In the genomic region with DNA sequence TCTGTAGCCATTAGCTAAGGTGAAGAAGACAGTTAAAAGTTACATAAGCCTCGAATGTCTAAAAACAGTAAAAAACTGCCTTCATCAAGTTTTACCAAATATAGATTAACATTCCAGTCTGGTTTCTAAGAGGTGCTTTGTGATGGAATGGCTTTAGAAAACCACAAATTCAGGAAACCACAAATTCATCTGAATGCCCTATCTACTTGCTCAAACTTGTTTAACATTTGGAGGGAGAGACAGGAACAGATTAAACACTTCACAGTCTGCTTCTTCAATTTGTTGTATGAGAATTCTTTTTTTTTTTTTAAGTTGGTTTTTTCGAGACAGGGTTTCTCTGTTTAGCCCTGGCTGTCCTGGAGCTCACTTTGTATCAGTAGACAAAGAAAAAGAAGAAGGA, we compare ENCODE assay signal across 27 mouse cellular contexts. TPM values are rescaled to one million over a fixed set of nuclear protein-coding genes. Genes with fewer than 3 reads are reported as not detected.
DNase-seq lines count a peak whose midpoint lies in the region; ATAC-seq and TF ChIP-seq lines count a peak whose summit lies in the region.
"Had no signal": no experiment of that assay in that cellular context is flagged by ENCODE, and none has a peak within 500 bp of the region (broad histone marks: within the 10 kb centered on the region; RNA-seq: fewer than 3 reads in every experiment).

No protein-coding gene starts in this region.

- H3K4me3 ChIP-seq in limb, embryonic 12.5 days (replicated peaks) = no peak overlapping the region
- H3K4me3 ChIP-seq in limb, embryonic 10.5 days = no peak overlapping the region
- H3K4me3 ChIP-seq in embryonic fibroblast, embryonic 13.5 days (ENCODE audit: insufficient read depth, low read length) = no peak overlapping the region
- H3K4me3 ChIP-seq: forebrain, embryonic 13.5 days; hindbrain, embryonic 10.5 days; hindbrain, embryonic 15.5 days; left cerebral cortex, adult 2 months; liver, embryonic 12.5 days; midbrain, embryonic 13.5 days had no signal

- H3K9me3 ChIP-seq in limb, embryonic 12.5 days = no peaks in the 10 kb centered on the region
- H3K9me3 ChIP-seq in limb, embryonic 10.5 days (replicated peaks) = no peaks in the 10 kb centered on the region
- H3K9me3 ChIP-seq: forebrain, embryonic 13.5 days; hindbrain, embryonic 10.5 days; hindbrain, embryonic 15.5 days; liver, embryonic 12.5 days; midbrain, embryonic 13.5 days had no signal

- no peak for DNase-seq in limb, embryonic 10.5 days (ENCODE audit: low spot score)
- DNase-seq in 3T3-L1 (ENCODE audit: low read depth, low spot score) (peak; percentile 66), NIH3T3 (ENCODE audit: low read depth) (peak; percentile 50)
- no peak for DNase-seq in cerebellum, postnatal 14 days
- DNase-seq in urinary bladder, postnatal 14 days (ENCODE audit: low spot score) = no peak
- DNase-seq: adrenal gland, postnatal 10 days; cerebellum, adult 11 months; cerebellum, adult 9-11 months; gastrocnemius, postnatal 14 days; heart, postnatal 14 days; kidney, adult 11 months; kidney, postnatal 25 days; liver, postnatal 0 days; lung, postnatal 4 days; right cerebral cortex, postnatal 14 days; thymus, adult 2 months; thymus, postnatal 36 days had no signal

- TF ChIP-seq CTCF in embryonic fibroblast, embryonic 13.5 days (IDR thresholded peaks at IDR 0.05; ENCODE audit: borderline replicate concordance, insufficient read depth, low read length) = no peak

- peak overlapping the region; percentile 42; the same call in 1 of the 2 replicates for H3K27ac ChIP-seq in limb, embryonic 12.5 days
- H3K27ac ChIP-seq in limb, embryonic 10.5 days = no peak overlapping the region
- H3K27ac ChIP-seq in embryonic fibroblast, embryonic 13.5 days (ENCODE audit: insufficient read depth, low read length) = peak overlapping the region; percentile 84
- H3K27ac ChIP-seq: forebrain, embryonic 13.5 days; hindbrain, embryonic 10.5 days; hindbrain, embryonic 15.5 days; left cerebral cortex, adult 2 months; liver, embryonic 12.5 days; midbrain, embryonic 13.5 days had no signal

- H3K36me3 ChIP-seq in limb, embryonic 12.5 days = no peaks in the 10 kb centered on the region
- H3K36me3 ChIP-seq in limb, embryonic 10.5 days = no peaks in the 10 kb centered on the region
- H3K36me3 ChIP-seq: hindbrain, embryonic 10.5 days; hindbrain, embryonic 15.5 days; liver, embryonic 12.5 days; midbrain, embryonic 13.5 days had no signal

- no peak overlapping the region for H3K4me2 ChIP-seq in limb, embryonic 12.5 days
- H3K4me2 ChIP-seq: forebrain, embryonic 13.5 days; hindbrain, embryonic 15.5 days; liver, embryonic 12.5 days; midbrain, embryonic 13.5 days had no signal

- no peaks in the 10 kb centered on the region for H3K27me3 ChIP-seq in limb, embryonic 12.5 days
- H3K27me3 ChIP-seq in limb, embryonic 10.5 days (ENCODE audit: low read depth, poor library complexity, severe bottlenecking) = no peaks in the 10 kb centered on the region
- H3K27me3 ChIP-seq: forebrain, embryonic 13.5 days; hindbrain, embryonic 15.5 days; midbrain, embryonic 13.5 days had no signal

- no peak for ATAC-seq in limb, embryonic 12.5 days (ENCODE audit: insufficient number of reproducible peaks, insufficient read depth, low FRiP score, low TSS enrichment, low read depth)
- ATAC-seq: CD4-positive, CD25-positive, alpha-beta regulatory T cell, adult 4 months; forebrain, embryonic 13.5 days; inflammation-experienced regulatory T-cells, adult 6 months; liver, embryonic 12.5 days; liver, postnatal 0 days; midbrain, embryonic 13.5 days had no signal

- TF ChIP-seq POLR2A in embryonic fibroblast, embryonic 13.5 days (IDR thresholded peaks at IDR 0.05; ENCODE audit: low read depth, low read length) = no peak

- H3K9ac ChIP-seq in limb, embryonic 12.5 days (replicated peaks) = no peak overlapping the region
- H3K9ac ChIP-seq: forebrain, embryonic 13.5 days; hindbrain, embryonic 15.5 days; liver, embryonic 12.5 days; liver, postnatal 0 days; midbrain, embryonic 13.5 days had no signal

- WGBS in limb, embryonic 12.5 days = 65% methylated on average over 2 of the region's 2 CpGs
- WGBS in limb, embryonic 10.5 days = 78% methylated on average over 2 of the region's 2 CpGs

- H3K4me1 ChIP-seq in limb, embryonic 12.5 days (replicated peaks) = peaks cover 26% of the 10 kb centered on the region
- peaks cover 23% of the 10 kb centered on the region for H3K4me1 ChIP-seq in limb, embryonic 10.5 days
- peaks cover 18% of the 10 kb centered on the region for H3K4me1 ChIP-seq in embryonic fibroblast, embryonic 13.5 days (ENCODE audit: control insufficient read depth, insufficient read depth, low read length)
- H3K4me1 ChIP-seq: hindbrain, embryonic 15.5 days had no signal

RNA-seq across cellular contexts. Expression of gene Nedd4, which starts 12.4 kb away (rescaled TPM):
- 815 and 839 TPM in 2 replicates for polyA plus RNA-seq in limb, embryonic 12.5 days (2016; fragmentation: Nextera tagmentation; extraction: Ambion mirVana)
- 565 and 690 TPM in 2 replicates for polyA plus RNA-seq in limb, embryonic 10.5 days (2016; fragmentation: Nextera tagmentation; extraction: Ambion mirVana)
- 1,359 and 1,364 TPM in 2 replicates for polyA plus RNA-seq in embryonic fibroblast, embryonic 13.5 days (2011; ENCODE audit: insufficient read length, low read depth, missing spikeins)

Comparison
In these comparisons a context has a peak if more than half of its experiments do, and no peak if none do; other contexts are left out.
1. DNase-seq: peak in 3T3-L1 (single experiment) and NIH3T3 (single experiment); none in limb, embryonic 10.5 days (single experiment), cerebellum, postnatal 14 days (0 of 2) and urinary bladder, postnatal 14 days (single experiment).